Mouse (Mus musculus): ENCODE results near the gene C77080.

GRCm38 (mm10) chr4:129223421-129224281, 37.6 kb downstream of the C77080 start:
- TF ChIP-seq EP300 (IDR thresholded peaks at IDR 0.05; ENCODE audit: low read depth) (no peak), CTCF (IDR thresholded peaks at IDR 0.05; ENCODE audit: low read depth) (no peak)
